Mouse (Mus musculus) lung, postnatal 0 days (tissue): ENCODE data around the gene Zfp879.

Experiments used
- CTCF ChIP-seq: IDR thresholded peaks from 2 replicates; pipeline ENCODE4 v1.5.1; 2016; ENCODE audit warnings: antibody characterized with exemption, mild to moderate bottlenecking
- EP300 ChIP-seq: IDR thresholded peaks from 2 replicates; pipeline ENCODE4 v1.6.1; 2016; ENCODE audit warnings: antibody characterized with exemption, mild to moderate bottlenecking, control low read depth

GRCm38 (mm10) chr11:50850989-50851601 lies 9.7 kb upstream of the Zfp879 start:
- no peak for TF ChIP-seq CTCF
- TF ChIP-seq EP300: no peak
